Mouse (Mus musculus): ENCODE results near the gene Abcd4.

- TF ChIP-seq GATA1 (IDR thresholded peaks at IDR 0.05; ENCODE audit: borderline replicate concordance, low read length), result no peak
- TF ChIP-seq CTCF (IDR thresholded peaks at IDR 0.05; ENCODE audit: low read depth, low read length), result no peak
- no peak for TF ChIP-seq TAL1 (conservative IDR thresholded peaks at IDR 0.05; ENCODE audit: low read depth, low read length)
- no peak for TF ChIP-seq POLR2AphosphoS5 (IDR thresholded peaks at IDR 0.05; ENCODE audit: insufficient replicate concordance, low read depth, low read length)
- TF ChIP-seq GATA2 (IDR thresholded peaks at IDR 0.05; ENCODE audit: borderline replicate concordance, low read depth, low read length), result no peak
These were observed 39.3 kb downstream of the Abcd4 start for GRCm38 (mm10) chr12:84577768-84578439.
